Mouse (Mus musculus): ENCODE data around the gene Rtn4rl2.
"Not testable (repeated sequence)": the region's sequence is repeated elsewhere in the genome, so short reads cannot be mapped to it uniquely, and the experiment has no call there.

Gene Rtn4rl2

DNA sequence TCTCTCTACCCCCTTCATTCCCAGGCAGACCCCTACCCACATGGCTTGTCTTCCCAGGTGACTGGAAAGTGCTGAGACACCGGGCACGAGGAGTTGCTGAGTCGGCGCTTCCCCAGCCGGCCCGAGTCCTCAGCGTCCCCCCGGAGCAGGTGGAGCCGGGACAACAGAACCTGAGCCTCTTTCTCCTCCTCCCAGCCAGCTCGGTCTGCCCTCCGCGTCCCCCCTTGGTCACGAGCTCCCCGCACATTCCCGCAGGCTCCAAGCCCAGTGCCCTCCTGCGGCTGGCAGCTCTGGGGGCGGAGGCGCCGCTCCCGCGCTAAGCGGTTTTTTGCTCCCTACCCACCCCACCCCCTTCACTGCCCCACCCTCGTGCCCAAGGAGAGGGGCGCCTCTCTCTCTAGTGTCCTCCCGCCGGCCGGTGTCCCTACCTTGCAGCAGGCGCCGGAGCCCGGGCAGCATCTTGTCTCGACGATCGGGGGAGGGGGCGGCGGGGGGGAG is at the start of gene Rtn4rl2:
Gene Rtn4rl2 (minus strand): TSS at position 477 of the 498 bp plus-strand sequence.
- DNase-seq (ENCODE audit: low spot score in 2 of 2) = no peak

DNA sequence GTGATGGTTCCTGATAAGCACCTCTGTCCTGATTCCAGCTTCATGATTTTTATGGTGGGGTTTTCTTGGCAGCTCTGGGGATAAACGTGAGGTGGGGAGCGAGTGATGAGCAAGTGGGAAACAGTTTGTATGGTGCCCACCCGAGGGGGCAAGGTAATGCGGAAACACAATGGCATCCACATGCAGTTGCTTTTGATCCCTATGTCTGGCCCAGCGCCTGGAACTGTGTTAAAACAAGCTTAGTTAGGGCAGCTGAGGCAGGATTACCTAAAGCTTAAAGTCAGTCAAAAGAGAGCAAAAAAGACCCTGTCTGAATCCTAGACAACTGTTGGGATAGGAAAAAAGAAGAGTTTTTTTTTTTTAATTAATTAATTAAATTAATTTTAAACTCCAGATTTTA is 48.6 kb upstream of the Rtn4rl2 start:
- no peak for DNase-seq (ENCODE audit: low spot score in 2 of 2)

- no peak for DNase-seq (ENCODE audit: low spot score in 2 of 2)
These were observed 48.1 kb upstream of the Rtn4rl2 start for GRCm38 (mm10) chr2:84934649-84935007.

DNA sequence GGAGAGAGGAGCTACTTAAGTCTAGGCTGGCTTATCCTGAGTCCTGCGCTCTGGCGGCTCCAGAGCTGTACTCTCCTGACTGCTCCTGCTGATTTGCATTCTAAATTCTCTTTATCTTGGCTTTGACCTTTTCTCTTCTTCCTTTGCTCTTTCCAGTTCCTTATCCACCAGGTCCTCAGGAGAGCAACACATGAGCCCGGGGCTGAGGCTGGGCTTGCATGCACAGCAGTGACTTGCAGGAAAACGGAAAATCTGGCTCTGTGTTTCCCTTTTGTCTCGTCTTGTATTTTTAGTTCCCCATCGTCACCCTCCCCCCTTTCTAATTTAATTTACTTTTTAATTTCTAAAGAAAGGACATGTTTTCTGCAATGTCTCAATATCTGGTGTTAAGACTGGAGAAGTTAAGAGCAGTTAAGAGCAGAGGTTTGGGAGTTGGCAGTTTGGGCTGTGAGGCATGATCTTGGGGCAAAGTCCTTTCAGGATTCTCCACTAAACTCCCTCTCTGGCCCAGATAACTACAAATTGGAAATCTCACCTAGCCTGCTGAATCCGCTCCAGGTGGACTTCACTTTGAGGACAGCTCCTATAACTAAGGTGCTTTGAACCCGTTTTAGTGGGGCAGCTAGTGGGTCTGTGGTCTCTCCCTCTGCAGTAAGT is 47.6 kb upstream of the Rtn4rl2 start:
- no peak for DNase-seq (ENCODE audit: low spot score in 2 of 2)

- DNase-seq (ENCODE audit: low spot score in 2 of 2) = no peak
These were observed 43.7 kb upstream of the Rtn4rl2 start for GRCm38 (mm10) chr2:84930186-84930585.

GRCm38 (mm10) chr2:84919601-84920108 is 33.1 kb upstream of the Rtn4rl2 start:
- DNase-seq (ENCODE audit: low spot score in 2 of 2) = no peak

GRCm38 (mm10) chr2:84918188-84918587 is 31.7 kb upstream of the Rtn4rl2 start:
- no peak for DNase-seq (ENCODE audit: low spot score in 2 of 2)

GRCm38 (mm10) chr2:84916548-84917320 is 30.2 kb upstream of the Rtn4rl2 start:
- no peak for DNase-seq (ENCODE audit: low spot score in 2 of 2)

DNA sequence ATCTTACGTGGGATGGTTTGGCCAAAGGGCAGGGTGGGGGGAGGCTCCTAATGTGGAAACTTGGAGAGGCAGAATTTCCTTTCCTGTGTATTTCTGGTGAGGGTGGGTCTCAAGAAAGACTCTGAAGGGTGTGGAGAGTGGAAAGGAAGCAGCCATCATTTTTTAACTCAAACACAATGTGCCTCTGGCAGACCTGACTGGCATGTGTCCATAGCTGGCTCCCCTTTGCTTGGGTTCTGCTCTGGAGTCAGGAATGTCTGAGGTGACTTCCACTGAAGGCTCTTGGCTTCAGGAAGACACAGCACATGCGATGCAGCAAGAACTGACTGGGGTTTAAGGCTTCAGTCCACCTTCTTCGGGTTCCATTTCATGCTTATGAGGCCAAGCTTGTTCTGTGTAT is 28.8 kb upstream of the Rtn4rl2 start:
- DNase-seq (ENCODE audit: low spot score in 2 of 2) = no peak

GRCm38 (mm10) chr2:84913881-84914280 is 27.4 kb upstream of the Rtn4rl2 start:
- DNase-seq (ENCODE audit: low spot score in 2 of 2) = no peak

GRCm38 (mm10) chr2:84912722-84913121 is 26.2 kb upstream of the Rtn4rl2 start:
- DNase-seq (ENCODE audit: low spot score in 2 of 2) = no peak

DNA sequence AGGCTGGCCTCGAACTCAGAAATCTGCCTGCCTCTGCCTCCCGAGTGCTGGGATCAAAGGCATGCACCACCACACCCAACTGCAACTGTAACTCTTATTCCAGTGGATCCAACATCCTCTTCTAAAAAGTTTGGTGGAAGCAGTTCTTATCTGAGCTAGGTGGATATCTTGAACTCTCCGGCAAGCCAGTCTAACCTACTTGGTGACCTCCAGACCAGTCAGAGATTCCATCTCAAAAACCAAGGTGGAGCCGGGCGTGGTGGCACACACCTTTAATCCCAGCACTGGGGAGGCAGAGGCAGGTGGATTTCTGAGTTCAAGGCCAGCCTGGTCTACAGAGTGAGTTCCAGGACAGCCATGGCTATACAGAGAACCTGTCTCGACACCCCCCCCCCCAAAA is 10.2 kb upstream of the Rtn4rl2 start:
- not testable (repeated sequence) for DNase-seq (ENCODE audit: low spot score in 2 of 2)

DNA sequence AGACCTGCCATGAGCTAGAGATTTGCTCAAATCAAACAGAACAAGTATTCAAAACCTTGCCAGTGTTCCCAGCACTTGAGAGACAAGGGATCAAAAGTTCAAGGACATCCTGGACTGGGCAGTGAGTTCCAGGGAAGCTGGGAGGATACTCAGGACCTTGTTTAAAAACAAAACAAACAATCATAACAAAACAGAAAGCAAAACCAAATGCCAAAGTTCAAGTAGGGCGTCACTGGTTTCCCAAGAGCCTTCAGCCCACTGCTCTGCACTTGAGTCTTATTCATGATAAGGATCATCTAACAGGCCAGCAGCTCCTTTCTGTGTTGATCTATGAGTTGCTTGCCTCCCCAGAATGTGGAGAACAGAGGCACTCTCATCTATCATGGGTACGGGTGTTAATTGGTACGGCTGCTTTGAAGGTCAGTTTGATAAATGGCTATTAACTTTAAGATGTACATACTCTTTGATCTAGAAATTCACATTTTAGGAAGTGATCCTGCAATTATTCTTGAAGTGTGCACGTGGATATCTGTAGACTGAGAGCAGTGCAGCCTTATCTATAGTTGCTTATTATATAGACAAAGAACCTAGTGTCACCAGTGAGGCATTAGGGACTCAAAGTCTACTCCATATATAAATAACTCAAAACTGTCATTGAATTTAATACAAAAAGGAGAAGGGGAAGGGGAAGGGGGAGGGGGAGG is 9.1 kb upstream of the Rtn4rl2 start:
- DNase-seq (ENCODE audit: low spot score in 2 of 2) = no peak

GRCm38 (mm10) chr2:84893359-84893758 is 6.8 kb upstream of the Rtn4rl2 start:
- no peak for DNase-seq (ENCODE audit: low spot score in 2 of 2)

GRCm38 (mm10) chr2:84890045-84890340 is 3.5 kb upstream of the Rtn4rl2 start:
- peak in 1 of 2 experiments; percentile 83 for DNase-seq (ENCODE audit: low spot score in 2 of 2)

GRCm38 (mm10) chr2:84889316-84890044 is 3.0 kb upstream of the Rtn4rl2 start:
- DNase-seq (ENCODE audit: low spot score in 2 of 2) = peak in 1 of 2 experiments; percentile 69

DNA sequence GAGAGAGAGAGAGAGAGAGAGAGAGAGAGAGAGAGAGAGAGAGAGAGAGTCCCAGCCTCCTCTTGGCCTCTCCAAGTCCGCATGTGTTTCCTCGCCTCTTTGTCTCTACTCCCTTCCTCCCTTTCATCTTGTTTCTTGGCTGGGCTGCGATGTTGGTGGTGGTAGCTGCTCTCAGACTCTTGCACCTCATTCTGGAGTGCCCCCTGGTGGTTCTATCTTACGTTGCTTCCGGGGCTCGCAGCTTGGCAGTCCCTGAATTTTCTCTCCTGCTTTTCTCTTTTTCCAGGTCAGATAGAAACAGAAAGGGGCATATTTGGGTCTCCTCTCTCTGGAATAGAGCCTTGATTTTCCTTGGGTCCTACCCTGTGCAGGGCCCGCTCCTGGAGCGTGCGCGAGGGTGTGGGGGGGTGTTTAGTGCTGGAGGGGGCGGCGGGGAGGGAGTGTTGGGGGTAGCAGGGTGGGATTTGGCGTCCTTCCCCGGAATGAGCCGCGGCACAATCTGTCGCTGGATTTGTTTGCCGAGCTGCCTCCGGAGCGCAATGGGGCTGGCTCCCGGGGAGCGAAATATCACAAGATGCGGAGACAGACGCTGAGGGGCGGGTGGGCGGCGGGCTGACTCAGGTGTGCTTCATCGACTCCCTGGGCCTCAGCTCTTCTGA is 2.3 kb upstream of the Rtn4rl2 start:
- peak in 1 of 2 experiments; percentile 84 for DNase-seq (ENCODE audit: low spot score in 2 of 2)

DNA sequence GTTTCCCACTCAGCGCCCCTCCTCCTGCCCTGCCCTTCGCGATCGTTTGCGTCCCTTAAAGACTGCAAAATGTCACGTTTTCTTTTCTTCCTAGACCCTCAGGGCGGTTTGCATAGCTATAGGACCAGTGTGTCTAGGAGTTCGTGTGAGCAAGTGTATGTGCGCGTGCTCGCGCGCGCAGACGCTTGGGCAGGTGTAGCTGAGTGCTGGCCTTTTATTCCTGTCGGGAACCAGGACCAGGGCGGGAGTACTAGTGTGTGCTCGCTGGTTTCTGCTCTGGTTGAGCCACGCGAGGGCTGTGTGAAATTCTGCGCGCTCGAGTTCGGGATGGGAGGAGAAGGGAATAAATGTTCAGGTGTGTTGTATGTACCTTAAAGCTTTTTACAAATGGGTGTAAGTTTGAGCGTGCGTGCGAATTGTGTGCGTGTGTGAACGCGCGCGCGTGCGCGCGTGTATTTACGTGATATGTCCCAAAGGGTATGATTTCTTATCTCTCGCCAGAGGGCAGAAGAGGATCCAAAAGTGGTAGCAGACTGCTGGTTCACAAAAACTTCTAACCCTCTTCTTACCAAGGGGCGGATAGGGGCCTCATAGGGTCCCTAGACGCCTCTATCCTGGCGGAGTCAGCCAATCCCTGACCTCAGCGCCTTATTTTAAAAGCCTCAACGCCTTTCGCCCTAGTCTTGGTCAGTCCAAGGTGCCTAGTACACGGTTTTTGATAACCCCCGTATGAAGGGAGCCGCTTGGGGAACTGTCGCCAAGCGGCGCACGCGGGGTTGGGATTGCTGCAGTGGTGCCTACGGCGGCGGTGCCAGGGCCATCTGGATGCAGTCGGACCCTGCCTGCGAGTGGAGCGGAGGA is 1.1 kb upstream of the Rtn4rl2 start:
- DNase-seq (ENCODE audit: low spot score in 2 of 2) = peak in 1 of 2 experiments; percentile 73

- no peak for DNase-seq (ENCODE audit: low spot score in 2 of 2)
These were observed 341 bp upstream of the Rtn4rl2 start for GRCm38 (mm10) chr2:84886821-84887281.
